9 mouse cellular contexts compared by ENCODE assay signal in the genomic region with DNA sequence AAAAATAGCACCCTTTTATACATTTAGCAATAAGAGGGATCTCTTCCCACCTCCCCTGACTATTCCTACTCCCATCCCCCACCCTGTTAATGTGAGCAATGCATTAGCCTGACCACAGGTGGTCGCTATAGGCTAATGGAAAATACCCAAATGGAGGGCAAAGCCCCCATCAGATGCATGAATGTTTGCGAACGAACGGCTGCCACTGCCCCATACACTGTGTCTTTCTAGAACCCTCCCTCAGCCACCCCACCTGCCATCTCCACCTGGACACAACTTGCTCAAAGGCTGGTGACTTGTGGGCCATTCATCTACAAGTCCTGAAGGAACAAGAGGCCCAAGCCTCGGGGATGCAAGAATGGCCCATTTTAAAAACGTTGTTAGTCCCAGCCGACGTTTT. TPM values are rescaled to one million over a fixed set of nuclear protein-coding genes. Genes with fewer than 3 reads are reported as not detected.
DNase-seq lines count a peak whose midpoint lies in the region; ATAC-seq and TF ChIP-seq lines count a peak whose summit lies in the region.
"Had no signal": no experiment of that assay in that cellular context is flagged by ENCODE, and none has a peak within 500 bp of the region (broad histone marks: within the 10 kb centered on the region; RNA-seq: fewer than 3 reads in every experiment).

No protein-coding gene starts in this region.

- intact Hi-C loops in gastrocnemius, adult 2 months (cut with DNase I): no loop called here
- intact Hi-C loops in gastrocnemius, postnatal 36 days (cut with DNase I): no loop called here

- DNase-seq in gastrocnemius, adult 2 months: no peak
- DNase-seq in gastrocnemius, postnatal 36 days: no peak
- peak; percentile 15 for DNase-seq in thymus, postnatal 0 days (ENCODE audit: low spot score)
- DNase-seq in thymus, adult 18-20 months: no peak
- peak; percentile 41 for DNase-seq in limb, embryonic 11.5 days (ENCODE audit: low spot score)
- no peak for DNase-seq in urinary bladder, postnatal 4 days (ENCODE audit: low spot score in 2 of 2)
- no peak for DNase-seq in thymus, postnatal 4 days
- DNase-seq in thymus, adult 2 months: no peak

- ATAC-seq in limb, embryonic 11.5 days (ENCODE audit: insufficient number of reproducible peaks, low FRiP score, low TSS enrichment, low read depth): no peak

- H3K4me3 ChIP-seq in gastrocnemius, adult 2 months: no peak overlapping the region
- no peak overlapping the region for H3K4me3 ChIP-seq in limb, embryonic 11.5 days (ENCODE audit: low read depth, low read length)
- no peak overlapping the region for H3K4me3 ChIP-seq in thymus, adult 2 months (ENCODE audit: control insufficient read depth, insufficient read depth, low read length)

- no peak overlapping the region for H3K4me2 ChIP-seq in limb, embryonic 11.5 days (ENCODE audit: low read depth, severe bottlenecking)

- WGBS in limb, embryonic 11.5 days: 59% methylated on average over 8 of the region's 8 CpGs
- 51% methylated on average over 8 of the region's 8 CpGs for WGBS in thymus, adult 2 months

- H3K27me3 ChIP-seq in limb, embryonic 11.5 days (ENCODE audit: control insufficient read depth, insufficient read depth, low read length): no peaks in the 10 kb centered on the region
- H3K27me3 ChIP-seq in thymus, adult 2 months (ENCODE audit: control insufficient read depth, insufficient read depth, low read length): no peaks in the 10 kb centered on the region; the same call in 1 of the 2 replicates
- H3K27me3 ChIP-seq: Patski had no signal

- peak; percentile 50 for TF ChIP-seq CTCF in gastrocnemius, adult 2 months (IDR thresholded peaks at IDR 0.05)
- no peak for TF ChIP-seq CTCF in thymus, adult 2 months (IDR thresholded peaks at IDR 0.05; ENCODE audit: borderline replicate concordance, control insufficient read depth, extremely low read depth, insufficient read depth, low read length, poor library complexity)

- H3K4me1 ChIP-seq in limb, embryonic 11.5 days (ENCODE audit: control insufficient read depth, insufficient read depth, low read length): peaks cover 4% of the 10 kb centered on the region; the same call in 1 of the 2 replicates
- 0 out of 2 replicates have a peak, but pooled peaks cover 2% of the 10 kb centered on the region for H3K4me1 ChIP-seq in thymus, adult 2 months (replicated peaks; ENCODE audit: control insufficient read depth, insufficient read depth, low read length)

- H3K9me3 ChIP-seq in limb, embryonic 11.5 days (ENCODE audit: control insufficient read depth, low read length): no peaks in the 10 kb centered on the region

- TF ChIP-seq POLR2A in thymus, adult 2 months (IDR thresholded peaks at IDR 0.05; ENCODE audit: control insufficient read depth, extremely low read depth, insufficient read depth, low read length, poor library complexity): no peak

- no peak overlapping the region for H3K9ac ChIP-seq in limb, embryonic 11.5 days (ENCODE audit: low read length)

- H3K36me3 ChIP-seq in limb, embryonic 11.5 days (ENCODE audit: control insufficient read depth, insufficient read depth, low read length): peaks cover 2% of the 10 kb centered on the region; the same call in 1 of the 2 replicates
- no peaks in the 10 kb centered on the region for H3K36me3 ChIP-seq in thymus, adult 2 months (ENCODE audit: control insufficient read depth, insufficient read depth, low read length)

- H3K27ac ChIP-seq in gastrocnemius, adult 2 months: no peak overlapping the region
- H3K27ac ChIP-seq in limb, embryonic 11.5 days (replicated peaks; ENCODE audit: low read depth, low read length): no peak overlapping the region
- H3K27ac ChIP-seq in thymus, adult 2 months (ENCODE audit: control insufficient read depth, insufficient read depth, low read length): no peak overlapping the region

RNA-seq across cellular contexts. Expression of a gene that starts 4.7 kb away (rescaled TPM):
- not detected for total RNA-seq in gastrocnemius, adult 2 months (2021)
- not detected for total RNA-seq in gastrocnemius, postnatal 36 days (2021)
- polyA plus RNA-seq in thymus, postnatal 0 days (2015; fragmentation: Nextera tagmentation; extraction: Ambion mirVana): 0.22 TPM in 1 of 2 replicates, not detected in the other
- polyA plus RNA-seq in limb, embryonic 11.5 days (2014; fragmentation: Nextera tagmentation; extraction: Ambion mirVana): 0.20 TPM in 1 of 2 replicates, not detected in the other
- 0.11 and 0.14 TPM in 2 replicates for polyA plus RNA-seq in thymus, adult 2 months (2012; rRNA removed)
- polyA plus RNA-seq: Patski had no signal

RNA-seq across cellular contexts. Expression of a gene that starts 19.4 kb away (rescaled TPM):
- total RNA-seq in gastrocnemius, adult 2 months (2021): under 1 TPM; 0.41 to 0.45 TPM
- total RNA-seq in gastrocnemius, postnatal 36 days (2021): under 1 TPM; 0.31 to 0.91 TPM
- polyA plus RNA-seq in thymus, postnatal 0 days (2015; fragmentation: Nextera tagmentation; extraction: Ambion mirVana): 0.90 and 1.1 TPM in 2 replicates
- polyA plus RNA-seq in limb, embryonic 11.5 days (2014; fragmentation: Nextera tagmentation; extraction: Ambion mirVana): 37.6 and 47.4 TPM in 2 replicates
- 3.4 and 4.6 TPM in 2 replicates for polyA plus RNA-seq in thymus, adult 2 months (2012; rRNA removed)

RNA-seq across cellular contexts. Expression of a gene that starts 41.9 kb away (rescaled TPM):
- not detected for total RNA-seq in gastrocnemius, adult 2 months (2021)
- not detected for total RNA-seq in gastrocnemius, postnatal 36 days (2021)
- polyA plus RNA-seq in thymus, postnatal 0 days (2015; fragmentation: Nextera tagmentation; extraction: Ambion mirVana): not detected in 2 replicates
- polyA plus RNA-seq in limb, embryonic 11.5 days (2014; fragmentation: Nextera tagmentation; extraction: Ambion mirVana): not detected in 2 replicates
- polyA plus RNA-seq in thymus, adult 2 months (2012; rRNA removed): 0.08 and 0.24 TPM in 2 replicates
- polyA plus RNA-seq: Patski had no signal

RNA-seq across cellular contexts. Expression of a gene that starts 44.7 kb away (rescaled TPM):
- 10 to 100 TPM; 10.5 to 10.9 TPM for total RNA-seq in gastrocnemius, adult 2 months (2021)
- total RNA-seq in gastrocnemius, postnatal 36 days (2021): 10 to 100 TPM; 10.3 to 13.2 TPM
- polyA plus RNA-seq in thymus, postnatal 0 days (2015; fragmentation: Nextera tagmentation; extraction: Ambion mirVana): 35.9 and 38.4 TPM in 2 replicates
- polyA plus RNA-seq in limb, embryonic 11.5 days (2014; fragmentation: Nextera tagmentation; extraction: Ambion mirVana): 25.8 and 29.7 TPM in 2 replicates
- polyA plus RNA-seq in thymus, adult 2 months (2012; rRNA removed): 118 and 150 TPM in 2 replicates

RNA-seq across cellular contexts. Expression of a gene that starts 44.7 kb away (rescaled TPM):
- under 1 TPM; 0.26 to 0.61 TPM for total RNA-seq in gastrocnemius, adult 2 months (2021)
- under 1 TPM; 0.37 to 0.51 TPM for total RNA-seq in gastrocnemius, postnatal 36 days (2021)
- polyA plus RNA-seq in thymus, postnatal 0 days (2015; fragmentation: Nextera tagmentation; extraction: Ambion mirVana): 12.5 and 14.2 TPM in 2 replicates
- 6.0 and 7.0 TPM in 2 replicates for polyA plus RNA-seq in limb, embryonic 11.5 days (2014; fragmentation: Nextera tagmentation; extraction: Ambion mirVana)
- polyA plus RNA-seq in thymus, adult 2 months (2012; rRNA removed): 1.7 and 2.3 TPM in 2 replicates

Comparison
In these comparisons a context has a peak if more than half of its experiments do, and no peak if none do; other contexts are left out.
1. DNase-seq: peak in thymus, postnatal 0 days (single experiment) and limb, embryonic 11.5 days (single experiment); none in gastrocnemius, adult 2 months (single experiment), gastrocnemius, postnatal 36 days (0 of 2), thymus, adult 18-20 months (0 of 2), urinary bladder, postnatal 4 days (0 of 2), thymus, postnatal 4 days (single experiment) and thymus, adult 2 months (single experiment).